Mouse (Mus musculus) intestine, postnatal 0 days (tissue): Measurements from ENCODE around the gene Magi1. TPM values are rescaled to one million over a fixed set of nuclear protein-coding genes. Genes with fewer than 3 reads are reported as not detected.
A peak's percentile ranks its signal among the peaks of the same experiment; 100 is the strongest.

Experiments
- ATAC-seq: fragments of 200-750 bp; cut with Nextera tagmentation; 2 replicates; pipeline ENCODE4 v1.8.0; 2017; ENCODE audit warnings: mild to moderate bottlenecking, moderate TSS enrichment, moderate library complexity
- H3K27ac ChIP-seq: fragments of 300-500 bp; sonication (generic); 2 replicates; pipeline ENCODE4 v1.5.1; 2014; ENCODE audit warnings: mild to moderate bottlenecking, low read depth, low read length, moderate library complexity
- H3K27me3 ChIP-seq: fragments of 300-500 bp; sonication (generic); replicated peaks from 2 replicates; pipeline ENCODE4 v1.6.1; 2014; ENCODE audit warnings: low read length, mixed read lengths; ENCODE audit not compliant: control insufficient read depth, insufficient read depth
- H3K36me3 ChIP-seq: fragments of 300-500 bp; sonication (generic); 2 replicates; pipeline ENCODE4 v1.6.1; 2014; ENCODE audit warnings: mild to moderate bottlenecking, moderate library complexity; ENCODE audit not compliant: control insufficient read depth, insufficient read depth
- H3K4me1 ChIP-seq: fragments of 300-500 bp; sonication (generic); replicated peaks from 2 replicates; pipeline ENCODE4 v1.6.1; 2014; ENCODE audit warnings: antibody characterized with exemption, low read length, mixed read lengths; ENCODE audit not compliant: control insufficient read depth, insufficient read depth
- H3K4me2 ChIP-seq: fragments of 300-500 bp; sonication (generic); replicated peaks from 2 replicates; pipeline ENCODE4 v1.6.1; 2014; ENCODE audit warnings: low read depth, mild to moderate bottlenecking, moderate library complexity
- H3K4me3 ChIP-seq: fragments of 300-500 bp; sonication (generic); 2 replicates; pipeline ENCODE4 v1.5.1; 2014; ENCODE audit warnings: low read depth, low read length
- H3K9ac ChIP-seq: fragments of 300-500 bp; sonication (generic); 2 replicates; pipeline ENCODE4 v1.6.1; 2014; ENCODE audit warnings: mild to moderate bottlenecking, low read depth, low read length
- H3K9me3 ChIP-seq: fragments of 300-500 bp; sonication (generic); 2 replicates; pipeline ENCODE4 v1.6.1; 2016; ENCODE audit warnings: mixed run types; ENCODE audit not compliant: control insufficient read depth
- CTCF ChIP-seq: sonication (generic); IDR thresholded peaks from 2 replicates; pipeline ENCODE4 v1.5.1; 2016; ENCODE audit warnings: low read depth, mild to moderate bottlenecking, control low read depth, antibody characterized with exemption, moderate library complexity
- whole genome bisulfite sequencing: fragments of 180-500 bp; shearing (Covaris S2); extraction: QIAGEN DNeasy Blood & Tissue Kit; methylation state at CpG from one replicate; pipeline ENCODE4 v1.1.7; 2014; 5-methylcytosine and 5-hydroxymethylcytosine counted together
- polyA plus RNA-seq: library from polyadenylated mRNA; unstranded; fragments of >200 nt; fragmentation: Nextera tagmentation; extraction: Ambion mirVana; gene quantifications from 2 replicates; pipeline ENCODE4 v1.2.1, GENCODE M21; 2015

Gene Magi1
- polyA plus RNA-seq, 1 experiment from 2014 or later = 4.2 TPM

DNA sequence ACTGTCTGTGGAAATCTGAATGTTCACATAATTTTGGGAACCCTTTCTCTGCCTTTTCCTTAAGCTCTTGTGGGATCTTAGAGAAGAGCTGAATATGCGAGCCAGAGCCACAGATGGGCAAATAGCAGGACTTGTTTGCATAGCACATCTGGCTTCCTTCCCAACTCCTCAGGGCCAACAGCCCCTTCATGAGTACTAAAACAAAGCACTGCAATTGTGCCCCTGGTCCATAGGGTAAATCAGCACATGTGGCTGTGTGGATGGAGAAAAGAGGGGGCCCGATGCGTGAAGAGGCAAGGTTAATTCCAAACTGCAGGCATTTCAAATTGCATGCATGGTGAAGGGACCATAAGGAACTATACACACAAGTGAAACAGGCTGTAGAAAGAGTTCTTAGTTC lies 180.1 kb downstream of the Magi1 start:
- Histone ChIP-seq H3K4me3 (no peak overlapping the region), H3K9ac (no peak overlapping the region), H3K4me2 (no peak overlapping the region), H3K36me3 (no peaks in the 10 kb centered on the region), H3K27me3 (no peaks in the 10 kb centered on the region), H3K9me3 (no peaks in the 10 kb centered on the region), H3K4me1 (peaks cover 3% of the 10 kb centered on the region; the same call in 1 of the 2 replicates), H3K27ac (no peak overlapping the region)
- 49% methylated on average over 3 of the region's 3 CpGs for WGBS
- no peak for TF ChIP-seq CTCF
- no peak for ATAC-seq

DNA sequence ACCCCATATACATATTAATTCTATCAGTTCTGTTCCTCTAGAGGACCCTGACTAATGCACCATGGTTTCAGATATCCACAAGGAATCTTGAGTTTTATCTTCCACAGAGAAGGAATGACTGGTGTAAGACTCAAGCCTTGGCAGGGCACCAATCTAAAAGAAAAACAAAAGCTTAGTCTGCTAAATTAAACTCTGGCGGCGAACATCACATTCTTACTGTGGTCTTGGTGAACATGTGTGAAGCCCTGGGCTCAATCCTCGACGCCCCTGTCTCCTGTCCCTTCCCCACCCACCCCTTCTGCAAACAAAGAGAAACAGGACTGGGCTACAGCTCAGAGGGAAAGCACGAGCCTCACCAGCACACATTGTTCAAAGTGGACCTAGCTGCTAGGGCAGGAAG lies 182.5 kb downstream of the Magi1 start:
- H3K27ac ChIP-seq = no peak overlapping the region
- no peak for TF ChIP-seq CTCF
- WGBS = 26% methylated on average over 5 of the region's 5 CpGs

DNA sequence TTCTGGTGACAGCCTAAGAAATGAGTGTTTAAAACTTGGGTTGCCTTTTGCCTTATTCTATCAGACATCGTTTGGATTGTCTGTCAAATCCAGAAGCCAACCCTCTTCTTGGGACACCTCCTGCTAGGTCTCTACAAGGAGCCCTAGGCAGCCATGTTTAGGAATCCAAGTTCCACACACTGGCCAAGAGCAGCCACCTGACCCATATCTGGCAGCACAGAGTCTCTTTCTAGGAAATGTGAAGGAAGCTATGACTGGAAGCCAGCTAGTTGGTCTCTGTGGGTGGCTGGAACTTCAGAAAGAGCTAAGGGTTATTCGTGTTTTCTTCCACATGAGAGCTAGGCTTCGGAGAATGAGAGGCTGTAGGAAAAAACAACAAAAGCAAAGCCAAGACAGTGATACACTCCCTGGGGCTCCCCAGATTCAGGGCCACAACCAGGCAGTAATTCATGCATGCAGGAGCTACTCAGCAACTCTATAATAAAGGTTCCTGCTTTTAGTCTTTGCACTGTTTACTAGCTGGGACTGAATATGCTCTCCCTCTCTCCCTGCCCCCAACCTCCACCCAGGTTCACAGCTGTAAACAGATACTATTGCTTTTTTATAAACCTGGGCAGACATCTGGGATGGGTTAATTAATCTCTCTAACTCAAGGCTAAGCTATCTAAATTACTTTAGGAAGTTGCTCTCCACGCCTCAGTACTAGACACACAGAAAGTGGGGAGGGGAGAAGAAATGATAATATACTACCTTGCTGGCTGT lies 188.6 kb downstream of the Magi1 start:
- Histone ChIP-seq H3K4me1 (peaks cover 30% of the 10 kb centered on the region), H3K4me3 (no peak overlapping the region), H3K27ac (peak overlapping the region; percentile 50; the same call in 1 of the 2 replicates), H3K9ac (no peak overlapping the region), H3K27me3 (no peaks in the 10 kb centered on the region), H3K4me2 (no peak overlapping the region), H3K9me3 (no peaks in the 10 kb centered on the region), H3K36me3 (no peaks in the 10 kb centered on the region)
- 27% methylated on average over 4 of the region's 4 CpGs for WGBS
- no peak for ATAC-seq
- TF ChIP-seq CTCF = no peak

More for the DNA sequence above, 182.5 kb downstream of the Magi1 start:
- Histone ChIP-seq H3K36me3 (no peaks in the 10 kb centered on the region), H3K9ac (no peak overlapping the region), H3K4me3 (no peak overlapping the region), H3K27me3 (no peaks in the 10 kb centered on the region), H3K4me1 (peaks cover 3% of the 10 kb centered on the region; the same call in 1 of the 2 replicates), H3K4me2 (no peak overlapping the region), H3K9me3 (no peaks in the 10 kb centered on the region)
- ATAC-seq = no peak

- WGBS = 33% methylated on average over 8 of the region's 8 CpGs
- no peak for TF ChIP-seq CTCF
- H3K27me3 ChIP-seq = no peaks in the 10 kb centered on the region
- ATAC-seq = peak; percentile 54
- H3K27ac ChIP-seq = no peak overlapping the region
- H3K4me1 ChIP-seq = peaks cover 30% of the 10 kb centered on the region
- H3K9me3 ChIP-seq = no peaks in the 10 kb centered on the region
- H3K4me2 ChIP-seq = no peak overlapping the region
- H3K9ac ChIP-seq = no peak overlapping the region
- H3K36me3 ChIP-seq = no peaks in the 10 kb centered on the region
- H3K4me3 ChIP-seq = no peak overlapping the region
Measured at GRCm38 (mm10) chr6:94092969-94093597, 190.6 kb downstream of the Magi1 start.

DNA sequence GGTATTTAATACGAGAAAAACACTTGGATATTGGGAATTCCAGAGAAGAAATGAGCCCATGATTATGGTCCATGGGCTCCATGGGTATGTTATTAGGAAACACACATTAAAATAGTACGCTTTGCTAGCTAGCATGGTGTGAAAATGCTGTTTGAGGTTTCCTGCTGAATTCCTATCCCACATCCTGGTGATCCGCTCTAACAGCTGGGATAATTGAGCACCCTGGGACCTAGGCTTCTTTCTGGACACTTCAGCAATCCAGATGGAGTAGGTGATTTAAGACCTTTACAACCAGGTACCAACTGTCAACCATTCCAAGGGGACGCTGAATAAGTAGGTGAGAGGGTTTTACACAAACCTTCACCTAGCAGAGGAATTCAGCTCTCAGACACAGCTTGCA lies 191.2 kb downstream of the Magi1 start:
- H3K4me2 ChIP-seq = no peak overlapping the region
- H3K27me3 ChIP-seq = no peaks in the 10 kb centered on the region
- H3K9me3 ChIP-seq = no peaks in the 10 kb centered on the region
- no peak overlapping the region for H3K9ac ChIP-seq
- no peaks in the 10 kb centered on the region for H3K36me3 ChIP-seq
- TF ChIP-seq CTCF = no peak
- WGBS = 83% methylated on average over 4 of the region's 4 CpGs
- H3K4me3 ChIP-seq = no peak overlapping the region
- H3K4me1 ChIP-seq = peaks cover 30% of the 10 kb centered on the region
- H3K27ac ChIP-seq = no peak overlapping the region; the same call in 1 of the 2 replicates
- ATAC-seq = no peak

GRCm38 (mm10) chr6:94086855-94087254 lies 196.9 kb downstream of the Magi1 start:
- no peaks in the 10 kb centered on the region for H3K36me3 ChIP-seq
- H3K9me3 ChIP-seq = no peaks in the 10 kb centered on the region
- H3K27ac ChIP-seq = no peak overlapping the region
- WGBS = 41% methylated on average over 2 of the region's 2 CpGs
- H3K4me3 ChIP-seq = no peak overlapping the region
- ATAC-seq = no peak
- H3K4me2 ChIP-seq = no peak overlapping the region
- peaks cover 21% of the 10 kb centered on the region for H3K4me1 ChIP-seq
- H3K9ac ChIP-seq = no peak overlapping the region
- H3K27me3 ChIP-seq = no peaks in the 10 kb centered on the region
- no peak for TF ChIP-seq CTCF
